Mouse (Mus musculus) heart, embryonic 13.5 days (tissue): ENCODE measurements around the gene Herpud1. TPM values are rescaled to one million over a fixed set of nuclear protein-coding genes. Genes with fewer than 3 reads are reported as not detected.

Experiments
- ATAC-seq: fragments of 200-750 bp; cut with Nextera tagmentation; 2 replicates; pipeline ENCODE4 v1.8.0; 2017; ENCODE audit warnings: moderate TSS enrichment; ENCODE audit not compliant: insufficient number of reproducible peaks, low FRiP score, low TSS enrichment; ENCODE audit errors: extremely low read depth
- H3K27ac ChIP-seq: fragments of 300-500 bp; sonication (generic); replicated peaks from 2 replicates; pipeline ENCODE4 v1.5.1; 2015; ENCODE audit warnings: moderate library complexity, mild to moderate bottlenecking, inconsistent platforms
- H3K27me3 ChIP-seq: fragments of 300-500 bp; sonication (generic); replicated peaks from 2 replicates; pipeline ENCODE4 v1.6.1; 2015; ENCODE audit warnings: mild to moderate bottlenecking, inconsistent platforms
- H3K36me3 ChIP-seq: fragments of 300-500 bp; sonication (generic); 2 replicates; pipeline ENCODE4 v1.6.1; 2015; ENCODE audit warnings: mild to moderate bottlenecking, inconsistent platforms
- H3K4me1 ChIP-seq: fragments of 300-500 bp; sonication (generic); 2 replicates; pipeline ENCODE4 v1.6.1; 2015; ENCODE audit warnings: inconsistent platforms
- H3K4me2 ChIP-seq: fragments of 300-500 bp; sonication (generic); 2 replicates; pipeline ENCODE4 v1.6.1; 2015; ENCODE audit warnings: inconsistent platforms, mild to moderate bottlenecking, moderate library complexity
- H3K4me3 ChIP-seq: fragments of 300-500 bp; sonication (generic); 2 replicates; pipeline ENCODE4 v1.5.1; 2015; ENCODE audit warnings: moderate library complexity, mild to moderate bottlenecking, inconsistent platforms
- H3K9ac ChIP-seq: fragments of 300-500 bp; sonication (generic); 2 replicates; pipeline ENCODE4 v1.6.1; 2015; ENCODE audit warnings: inconsistent platforms, mild to moderate bottlenecking, moderate library complexity
- H3K9me3 ChIP-seq: fragments of 300-500 bp; sonication (generic); 2 replicates; pipeline ENCODE4 v1.6.1; 2016; ENCODE audit warnings: inconsistent platforms
- WGBS: fragments of 180-500 bp; shearing (Covaris S2); methylation state at CpG from one replicate; pipeline ENCODE4 v1.1.7; 2015; ENCODE audit warnings: mixed read lengths; 5-methylcytosine and 5-hydroxymethylcytosine counted together
- polyA plus RNA-seq: library from polyadenylated mRNA; unstranded; fragments of >200 nt; fragmentation: Nextera tagmentation; extraction: Ambion mirVana; gene quantifications from 2 replicates; pipeline ENCODE4 v1.2.1, GENCODE M21; 2015

The Herpud1 gene
- polyA plus RNA-seq, 1 experiment from 2014 or later: 80.6 TPM

- Histone ChIP-seq H3K27ac (peak overlapping the region; percentile 76), H3K4me1 (peaks cover 30% of the 10 kb centered on the region), H3K4me3 (no peak overlapping the region), H3K4me2 (no peak overlapping the region), H3K36me3 (no peaks in the 10 kb centered on the region), H3K9ac (no peak overlapping the region), H3K9me3 (no peaks in the 10 kb centered on the region), H3K27me3 (no peaks in the 10 kb centered on the region)
- ATAC-seq: no peak
- WGBS: 31% methylated on average over 6 of the region's 6 CpGs
Measured at GRCm38 (mm10) chr8:94357220-94357619, 29.0 kb upstream of the Herpud1 start.

GRCm38 (mm10) chr8:94358541-94358940, 27.7 kb upstream of the Herpud1 start:
- no peaks in the 10 kb centered on the region for H3K27me3 ChIP-seq
- H3K4me2 ChIP-seq: no peak overlapping the region
- H3K27ac ChIP-seq: peak overlapping the region; percentile 53; the same call in 1 of the 2 replicates
- H3K9me3 ChIP-seq: no peaks in the 10 kb centered on the region
- 45% methylated on average over 5 of the region's 5 CpGs for WGBS
- H3K4me3 ChIP-seq: no peak overlapping the region
- peaks cover 44% of the 10 kb centered on the region for H3K4me1 ChIP-seq
- H3K9ac ChIP-seq: no peak overlapping the region
- H3K36me3 ChIP-seq: no peaks in the 10 kb centered on the region
- ATAC-seq: no peak

GRCm38 (mm10) chr8:94361774-94362431, 24.3 kb upstream of the Herpud1 start:
- Histone ChIP-seq H3K9me3 (no peaks in the 10 kb centered on the region), H3K27me3 (no peaks in the 10 kb centered on the region), H3K27ac (peak overlapping the region; percentile 82; the same call in 1 of the 2 replicates), H3K36me3 (no peaks in the 10 kb centered on the region), H3K9ac (no peak overlapping the region), H3K4me1 (peaks cover 51% of the 10 kb centered on the region), H3K4me2 (no peak overlapping the region), H3K4me3 (no peak overlapping the region)
- no peak for ATAC-seq
- WGBS: 80% methylated on average over 6 of the region's 6 CpGs

- 77% methylated on average over 7 of the region's 7 CpGs for WGBS
- H3K27ac ChIP-seq: peak overlapping the region; percentile 82
- peaks cover 43% of the 10 kb centered on the region for H3K4me1 ChIP-seq
- no peaks in the 10 kb centered on the region for H3K27me3 ChIP-seq
- H3K9ac ChIP-seq: no peak overlapping the region
- H3K9me3 ChIP-seq: no peaks in the 10 kb centered on the region
- no peak overlapping the region for H3K4me2 ChIP-seq
- H3K4me3 ChIP-seq: no peak overlapping the region
- H3K36me3 ChIP-seq: no peaks in the 10 kb centered on the region
- no peak for ATAC-seq
Measured at GRCm38 (mm10) chr8:94362607-94363239, 23.5 kb upstream of the Herpud1 start.

- H3K27me3 ChIP-seq: no peaks in the 10 kb centered on the region
- peak overlapping the region; percentile 82 for H3K27ac ChIP-seq
- H3K9me3 ChIP-seq: no peaks in the 10 kb centered on the region
- 40% methylated on average over 4 of the region's 4 CpGs for WGBS
- H3K4me1 ChIP-seq: peaks cover 39% of the 10 kb centered on the region
- peak overlapping the region; percentile 13; the same call in 1 of the 2 replicates for H3K4me2 ChIP-seq
- peak overlapping the region; percentile 40; the same call in 1 of the 2 replicates for H3K9ac ChIP-seq
- H3K4me3 ChIP-seq: no peak overlapping the region
- no peaks in the 10 kb centered on the region for H3K36me3 ChIP-seq
- ATAC-seq: no peak
Measured at GRCm38 (mm10) chr8:94363288-94363688, 22.9 kb upstream of the Herpud1 start.

- Histone ChIP-seq H3K36me3 (no peaks in the 10 kb centered on the region), H3K27me3 (no peaks in the 10 kb centered on the region), H3K4me1 (peaks cover 32% of the 10 kb centered on the region), H3K9ac (no peak overlapping the region; the same call in 1 of the 2 replicates), H3K4me2 (no peak overlapping the region; the same call in 1 of the 2 replicates), H3K27ac (peak overlapping the region; percentile 82), H3K4me3 (no peak overlapping the region), H3K9me3 (no peaks in the 10 kb centered on the region)
- WGBS: 48% methylated on average over 2 of the region's 2 CpGs
- ATAC-seq: no peak
Measured at GRCm38 (mm10) chr8:94363906-94364305, 22.3 kb upstream of the Herpud1 start.

GRCm38 (mm10) chr8:94364686-94365312, 21.4 kb upstream of the Herpud1 start:
- no peaks in the 10 kb centered on the region for H3K36me3 ChIP-seq
- H3K9me3 ChIP-seq: no peaks in the 10 kb centered on the region
- H3K9ac ChIP-seq: no peak overlapping the region
- no peak overlapping the region for H3K27ac ChIP-seq
- no peak for ATAC-seq
- no peak overlapping the region for H3K4me3 ChIP-seq
- peaks cover 29% of the 10 kb centered on the region for H3K4me1 ChIP-seq
- no peaks in the 10 kb centered on the region for H3K27me3 ChIP-seq
- H3K4me2 ChIP-seq: no peak overlapping the region
- 81% methylated on average over 6 of the region's 6 CpGs for WGBS

GRCm38 (mm10) chr8:94365410-94365981, 20.7 kb upstream of the Herpud1 start:
- Histone ChIP-seq H3K27me3 (no peaks in the 10 kb centered on the region), H3K4me3 (no peak overlapping the region), H3K9ac (no peak overlapping the region), H3K36me3 (no peaks in the 10 kb centered on the region), H3K4me1 (peaks cover 29% of the 10 kb centered on the region), H3K27ac (no peak overlapping the region), H3K4me2 (no peak overlapping the region), H3K9me3 (no peaks in the 10 kb centered on the region)
- ATAC-seq: no peak
- WGBS: 79% methylated on average over 9 of the region's 9 CpGs

- 63% methylated on average over 5 of the region's 5 CpGs for WGBS
- Histone ChIP-seq H3K27me3 (no peaks in the 10 kb centered on the region), H3K4me3 (no peak overlapping the region), H3K27ac (no peak overlapping the region), H3K9me3 (no peaks in the 10 kb centered on the region), H3K4me2 (no peak overlapping the region), H3K4me1 (peaks cover 8% of the 10 kb centered on the region), H3K9ac (no peak overlapping the region), H3K36me3 (no peaks in the 10 kb centered on the region)
- ATAC-seq: no peak
Measured at GRCm38 (mm10) chr8:94370839-94371238, 15.4 kb upstream of the Herpud1 start.

- WGBS: 65% methylated on average over 6 of the region's 6 CpGs
Measured at GRCm38 (mm10) chr8:94372955-94373599, 13.2 kb upstream of the Herpud1 start.

GRCm38 (mm10) chr8:94375551-94375991, 10.7 kb upstream of the Herpud1 start:
- Histone ChIP-seq H3K4me1 (peaks cover 29% of the 10 kb centered on the region), H3K4me2 (no peak overlapping the region), H3K27me3 (no peaks in the 10 kb centered on the region; the same call in 1 of the 2 replicates), H3K4me3 (no peak overlapping the region), H3K27ac (peak overlapping the region; percentile 48), H3K9me3 (no peaks in the 10 kb centered on the region), H3K36me3 (no peaks in the 10 kb centered on the region), H3K9ac (no peak overlapping the region)
- WGBS: 6% methylated on average over 3 of the region's 3 CpGs
- no peak for ATAC-seq

More at GRCm38 (mm10) chr8:94372955-94373599, 13.2 kb upstream of the Herpud1 start:
- no peak overlapping the region for H3K27ac ChIP-seq
- H3K9me3 ChIP-seq: no peaks in the 10 kb centered on the region
- no peaks in the 10 kb centered on the region for H3K27me3 ChIP-seq
- ATAC-seq: no peak
- peaks cover 19% of the 10 kb centered on the region for H3K4me1 ChIP-seq
- no peaks in the 10 kb centered on the region for H3K36me3 ChIP-seq
- H3K9ac ChIP-seq: no peak overlapping the region
- no peak overlapping the region for H3K4me3 ChIP-seq
- H3K4me2 ChIP-seq: no peak overlapping the region
